Mouse (Mus musculus) liver, embryonic 14.5 days (tissue): ENCODE measurements around the gene Bloc1s3. TPM values are rescaled to one million over a fixed set of nuclear protein-coding genes. Genes with fewer than 3 reads are reported as not detected.

ENCODE experiments used
- ATAC-seq: fragments of 200-750 bp; cut with Nextera tagmentation; 2 replicates; pipeline ENCODE4 v1.8.0; 2017; ENCODE audit warnings: moderate number of reproducible peaks, mild to moderate bottlenecking, moderate library complexity; ENCODE audit not compliant: insufficient read depth
- DNase-seq, 3 experiments: peaks; one replicate each; pipeline ENCODE4 v3.0.0-alpha.2; 2012 to 2013; ENCODE audit warnings: low read depth in 3 of 3, low spot score in 3 of 3
- H3K27ac ChIP-seq: fragments of 300-500 bp; sonication (generic); 2 replicates; pipeline ENCODE4 v1.5.1; 2014; ENCODE audit warnings: moderate library complexity, mild to moderate bottlenecking, control low read depth, inconsistent platforms
- H3K27me3 ChIP-seq: fragments of 300-500 bp; sonication (generic); 2 replicates; pipeline ENCODE4 v1.6.1; 2014; ENCODE audit warnings: mild to moderate bottlenecking, low read length, moderate library complexity; ENCODE audit not compliant: control insufficient read depth, insufficient read depth
- H3K36me3 ChIP-seq: fragments of 300-500 bp; sonication (generic); replicated peaks from 2 replicates; pipeline ENCODE4 v1.6.1; 2014; ENCODE audit warnings: low read depth; ENCODE audit not compliant: control insufficient read depth, insufficient read depth
- H3K4me1 ChIP-seq, 2 experiments: fragments of 200-500 bp in 1 of 2; fragments of 300-500 bp in 1 of 2; sonication (generic) in 1 of 2; replicated peaks; 2 replicates each; pipeline ENCODE4 v1.6.1; 2012 to 2014; ENCODE audit warnings: antibody characterized with exemption in 1 of 2, inconsistent platforms in 1 of 2, low read length in 1 of 2; ENCODE audit not compliant: control insufficient read depth in 2 of 2, insufficient read depth in 2 of 2
- H3K4me2 ChIP-seq: fragments of 300-500 bp; sonication (generic); 2 replicates; pipeline ENCODE4 v1.6.1; 2014; ENCODE audit warnings: low read depth, mild to moderate bottlenecking, control low read depth, moderate library complexity
- H3K4me3 ChIP-seq, 2 experiments: fragments of 200-500 bp in 1 of 2; fragments of 300-500 bp in 1 of 2; sonication (generic) in 1 of 2; 2 replicates each; pipeline ENCODE4 v1.5.1; 2012 to 2014; ENCODE audit warnings: low read depth in 2 of 2, low read length in 2 of 2, mild to moderate bottlenecking in 2 of 2, control low read depth in 1 of 2, inconsistent platforms in 1 of 2, moderate library complexity in 1 of 2; ENCODE audit not compliant: insufficient read depth in 1 of 2
- H3K9ac ChIP-seq: fragments of 300-500 bp; sonication (generic); replicated peaks from 2 replicates; pipeline ENCODE4 v1.6.1; 2014; ENCODE audit warnings: mild to moderate bottlenecking, control low read depth, moderate library complexity
- H3K9me3 ChIP-seq: fragments of 300-500 bp; sonication (generic); 2 replicates; pipeline ENCODE4 v1.6.1; 2016; ENCODE audit warnings: low read length, mixed read lengths; ENCODE audit not compliant: control insufficient read depth
- CTCF ChIP-seq: IDR thresholded peaks from 2 replicates; pipeline ENCODE4 v1.5.1; 2016; ENCODE audit warnings: antibody characterized with exemption, low read depth, control low read depth
- EP300 ChIP-seq: IDR thresholded peaks from 2 replicates; pipeline ENCODE4 v1.6.1; 2016; ENCODE audit warnings: antibody characterized with exemption, low read depth
- WGBS: fragments of 180-500 bp; shearing (Covaris S2); extraction: QIAGEN DNeasy Blood & Tissue Kit; methylation state at CpG from one replicate; pipeline ENCODE4 v1.1.7; 2014; ENCODE audit not compliant: insufficient replicate concordance; 5-methylcytosine and 5-hydroxymethylcytosine counted together
- polyA plus RNA-seq, 2 experiments: library from polyadenylated mRNA; depleted of rRNA in 1 of 2; stranded (reverse) in 1 of 2; unstranded in 1 of 2; fragments of >200 nt; fragmentation: Nextera tagmentation in 1 of 2; extraction: Ambion mirVana in 1 of 2; gene quantifications; 2 replicates each; pipeline versions ENCODE4 v1.2.1 to v1.2.3; 2012 to 2014

The Bloc1s3 gene
- polyA plus RNA-seq, 2 experiments: 0.39 to 2.0 TPM

- peak overlapping the region; percentile 76 to 98 for H3K4me3 ChIP-seq
- H3K36me3 ChIP-seq: no peaks in the 10 kb centered on the region
- no peaks in the 10 kb centered on the region for H3K9me3 ChIP-seq
- DNase-seq (no peak), ATAC-seq (no peak)
- WGBS: 3% methylated on average over 18 of the region's 18 CpGs
- peak overlapping the region; percentile 71 for H3K9ac ChIP-seq
- H3K4me2 ChIP-seq: peak overlapping the region; percentile 78
- H3K27ac ChIP-seq: peak overlapping the region; percentile 46
- peaks cover 7 to 13% of the 10 kb centered on the region in 2 experiments for H3K4me1 ChIP-seq
- H3K27me3 ChIP-seq: no peaks in the 10 kb centered on the region
- TF ChIP-seq EP300 (no peak), CTCF (no peak)
Measured at GRCm38 (mm10) chr7:19507612-19507981, 570 bp downstream of the Bloc1s3 start.

- H3K9me3 ChIP-seq: no peaks in the 10 kb centered on the region
- H3K4me3 ChIP-seq: peak overlapping the region; percentile 76 to 98
- peaks cover 7 to 13% of the 10 kb centered on the region in 2 experiments for H3K4me1 ChIP-seq
- H3K36me3 ChIP-seq: no peaks in the 10 kb centered on the region
- DNase-seq (no peak), ATAC-seq (no peak)
- peak overlapping the region; percentile 78 for H3K4me2 ChIP-seq
- H3K27me3 ChIP-seq: no peaks in the 10 kb centered on the region
- WGBS: 1% methylated on average over 67 of the region's 71 CpGs
- TF ChIP-seq CTCF: no peak
- TF ChIP-seq EP300: no peak
- no peak overlapping the region for H3K27ac ChIP-seq
- H3K9ac ChIP-seq: peak overlapping the region; percentile 71
Measured at GRCm38 (mm10) chr7:19506969-19507611, 1.1 kb downstream of the Bloc1s3 start.

GRCm38 (mm10) chr7:19506326-19506725 lies 1.8 kb downstream of the Bloc1s3 start:
- no peaks in the 10 kb centered on the region for H3K9me3 ChIP-seq
- peak overlapping the region; percentile 78 for H3K4me2 ChIP-seq
- DNase-seq (peak in 2 of 3 experiments; percentile 37 to 41), ATAC-seq (no peak)
- TF ChIP-seq CTCF (peak; percentile 57), EP300 (no peak)
- H3K4me1 ChIP-seq: peaks cover 7 to 13% of the 10 kb centered on the region in 2 experiments
- no peak overlapping the region for H3K4me3 ChIP-seq
- WGBS: 19% methylated on average over 6 of the region's 6 CpGs
- no peaks in the 10 kb centered on the region for H3K27me3 ChIP-seq
- H3K9ac ChIP-seq: no peak overlapping the region
- no peak overlapping the region for H3K27ac ChIP-seq
- H3K36me3 ChIP-seq: no peaks in the 10 kb centered on the region

GRCm38 (mm10) chr7:19503481-19504068 lies 4.6 kb downstream of the Bloc1s3 start:
- no peak overlapping the region for H3K9ac ChIP-seq
- 26% methylated on average over 5 of the region's 5 CpGs for WGBS
- ATAC-seq: no peak
- H3K36me3 ChIP-seq: no peaks in the 10 kb centered on the region
- TF ChIP-seq CTCF: peak; percentile 95
- TF ChIP-seq EP300: no peak
- peaks cover 4 to 8% of the 10 kb centered on the region in 2 experiments; a peak in 3 of 4 replicates for H3K4me1 ChIP-seq
- DNase-seq: peak in 2 of 3 experiments; percentile 42 to 47
- H3K27me3 ChIP-seq: no peaks in the 10 kb centered on the region
- H3K9me3 ChIP-seq: no peaks in the 10 kb centered on the region
- H3K27ac ChIP-seq: no peak overlapping the region
- no peak overlapping the region for H3K4me2 ChIP-seq
- H3K4me3 ChIP-seq: no peak overlapping the region

- ATAC-seq (no peak), DNase-seq (no peak)
- no peak overlapping the region for H3K4me2 ChIP-seq
- no peak overlapping the region for H3K27ac ChIP-seq
- no peaks in the 10 kb centered on the region for H3K36me3 ChIP-seq
- 72% methylated on average over 4 of the region's 4 CpGs for WGBS
- H3K9me3 ChIP-seq: no peaks in the 10 kb centered on the region
- H3K4me3 ChIP-seq: no peak overlapping the region
- no peak overlapping the region for H3K9ac ChIP-seq
- no peaks in the 10 kb centered on the region for H3K27me3 ChIP-seq
- peaks cover 0 to 2% of the 10 kb centered on the region in 2 experiments; a peak in 1 of 4 replicates for H3K4me1 ChIP-seq
- no peak for TF ChIP-seq CTCF
- no peak for TF ChIP-seq EP300
Measured at GRCm38 (mm10) chr7:19501658-19502057, 6.5 kb downstream of the Bloc1s3 start.
